Mouse (Mus musculus) midbrain, postnatal 0 days (tissue): Measurements from ENCODE around the gene C2cd4d. TPM values are rescaled to one million over a fixed set of nuclear protein-coding genes. Genes with fewer than 3 reads are reported as not detected.

ENCODE experiments used
- ATAC-seq: fragments of 200-750 bp; cut with Nextera tagmentation; 2 replicates; pipeline ENCODE4 v1.8.0; 2017; ENCODE audit warnings: moderate number of reproducible peaks, mild to moderate bottlenecking, moderate TSS enrichment, moderate library complexity; ENCODE audit not compliant: low FRiP score
- DNase-seq: peaks from one replicate; pipeline ENCODE4 v3.0.0-alpha.2; 2015; ENCODE audit warnings: low spot score
- H3K27ac ChIP-seq: fragments of 300-500 bp; sonication (generic); 2 replicates; pipeline ENCODE4 v1.5.1; 2014; ENCODE audit warnings: low read depth, mild to moderate bottlenecking, low read length, mixed read lengths
- H3K27me3 ChIP-seq: fragments of 300-500 bp; sonication (generic); 2 replicates; pipeline ENCODE4 v1.6.1; 2014; ENCODE audit warnings: low read length, control low read depth, mixed read lengths; ENCODE audit not compliant: insufficient read depth
- H3K36me3 ChIP-seq: fragments of 300-500 bp; sonication (generic); 2 replicates; pipeline ENCODE4 v1.6.1; 2014; ENCODE audit warnings: low read length, control low read depth, mixed read lengths; ENCODE audit not compliant: insufficient read depth
- H3K4me1 ChIP-seq: fragments of 300-500 bp; sonication (generic); 2 replicates; pipeline ENCODE4 v1.6.1; 2014; ENCODE audit warnings: mild to moderate bottlenecking, control low read depth, antibody characterized with exemption, low read length, mixed read lengths; ENCODE audit not compliant: insufficient read depth
- H3K4me2 ChIP-seq: fragments of 300-500 bp; sonication (generic); 2 replicates; pipeline ENCODE4 v1.6.1; 2014; ENCODE audit warnings: low read depth, mild to moderate bottlenecking, low read length, mixed read lengths; ENCODE audit not compliant: poor library complexity, severe bottlenecking
- H3K4me3 ChIP-seq: fragments of 300-500 bp; sonication (generic); 2 replicates; pipeline ENCODE4 v1.5.1; 2014; ENCODE audit warnings: low read depth, mild to moderate bottlenecking, low read length, moderate library complexity
- H3K9ac ChIP-seq: fragments of 300-500 bp; sonication (generic); replicated peaks from 2 replicates; pipeline ENCODE4 v1.6.1; 2014; ENCODE audit warnings: mild to moderate bottlenecking, low read length, moderate library complexity, mixed read lengths; ENCODE audit not compliant: poor library complexity, severe bottlenecking
- H3K9me3 ChIP-seq: fragments of 300-500 bp; sonication (generic); 2 replicates; pipeline ENCODE4 v1.6.1; 2016; ENCODE audit warnings: low read length, control low read depth
- CTCF ChIP-seq: IDR thresholded peaks from 2 replicates; pipeline ENCODE4 v1.5.1; 2016; ENCODE audit warnings: antibody characterized with exemption, mild to moderate bottlenecking
- WGBS: fragments of 180-500 bp; shearing (Covaris S2); extraction: QIAGEN DNeasy Blood & Tissue Kit; methylation state at CpG from one replicate; pipeline ENCODE4 v1.1.7; 2014; 5-methylcytosine and 5-hydroxymethylcytosine counted together
- polyA plus RNA-seq: library from polyadenylated mRNA; unstranded; fragments of >200 nt; fragmentation: Nextera tagmentation; extraction: Ambion mirVana; gene quantifications from 2 replicates; pipeline ENCODE4 v1.2.1, GENCODE M21; 2015
- total RNA-seq: library from RNA; depleted of rRNA; stranded (reverse); fragments of >200 nt; gene quantifications from 2 replicates; pipeline ENCODE4 v1.2.3, GENCODE M21; 2014

C2cd4d gene
- total and polyA plus RNA-seq, 2 experiments from 2014 or later: 2.2 to 2.8 TPM

GRCm38 (mm10) chr3:94372641-94373040 is 10.4 kb downstream of the C2cd4d start, which contains the start of gene Rorc:
Gene Rorc, plus strand, starts transcription at chr3:94372794.
- Histone ChIP-seq H3K9ac (no peak within 1 kb of the TSS), H3K9me3 (no peaks in the 10 kb centered on the region), H3K4me3 (no peak within 1 kb of the TSS), H3K27me3 (no peaks in the 10 kb centered on the region), H3K4me1 (0 out of 2 replicates have a peak, but pooled peaks cover 7% of the 10 kb centered on the region), H3K36me3 (no peaks in the 10 kb centered on the region), H3K27ac (no peak within 1 kb of the TSS), H3K4me2 (peak within 1 kb of the TSS; percentile 30)
- WGBS: 23% methylated on average over 5 of the region's 5 CpGs
- TF ChIP-seq CTCF: no peak
- ATAC-seq: no peak
- no peak for DNase-seq

GRCm38 (mm10) chr3:94373090-94373489 is 10.9 kb downstream of the C2cd4d start:
- DNase-seq (peak; percentile 37), ATAC-seq (0 out of 2 replicates have a peak, but pooled peaks have one; percentile 4)
- Histone ChIP-seq H3K4me3 (no peak overlapping the region), H3K36me3 (no peaks in the 10 kb centered on the region), H3K27ac (no peak overlapping the region), H3K9ac (no peak overlapping the region), H3K9me3 (no peaks in the 10 kb centered on the region), H3K4me2 (peak overlapping the region; percentile 22), H3K27me3 (no peaks in the 10 kb centered on the region), H3K4me1 (0 out of 2 replicates have a peak, but pooled peaks cover 7% of the 10 kb centered on the region)
- WGBS: 6% methylated on average over 10 of the region's 10 CpGs
- no peak for TF ChIP-seq CTCF

- no peak overlapping the region for H3K4me3 ChIP-seq
- no peak overlapping the region for H3K27ac ChIP-seq
- H3K36me3 ChIP-seq: no peaks in the 10 kb centered on the region
- ATAC-seq (peak; percentile 32; the same call in 1 of the 2 replicates), DNase-seq (peak; percentile 63)
- TF ChIP-seq CTCF: no peak
- H3K27me3 ChIP-seq: no peaks in the 10 kb centered on the region
- H3K9ac ChIP-seq: no peak overlapping the region
- H3K4me2 ChIP-seq: peak overlapping the region; percentile 22
- H3K4me1 ChIP-seq: 0 out of 2 replicates have a peak, but pooled peaks cover 7% of the 10 kb centered on the region
- WGBS: 1% methylated on average over 5 of the region's 5 CpGs
- H3K9me3 ChIP-seq: no peaks in the 10 kb centered on the region
Observed at GRCm38 (mm10) chr3:94373597-94374011, 11.4 kb downstream of the C2cd4d start.

DNA sequence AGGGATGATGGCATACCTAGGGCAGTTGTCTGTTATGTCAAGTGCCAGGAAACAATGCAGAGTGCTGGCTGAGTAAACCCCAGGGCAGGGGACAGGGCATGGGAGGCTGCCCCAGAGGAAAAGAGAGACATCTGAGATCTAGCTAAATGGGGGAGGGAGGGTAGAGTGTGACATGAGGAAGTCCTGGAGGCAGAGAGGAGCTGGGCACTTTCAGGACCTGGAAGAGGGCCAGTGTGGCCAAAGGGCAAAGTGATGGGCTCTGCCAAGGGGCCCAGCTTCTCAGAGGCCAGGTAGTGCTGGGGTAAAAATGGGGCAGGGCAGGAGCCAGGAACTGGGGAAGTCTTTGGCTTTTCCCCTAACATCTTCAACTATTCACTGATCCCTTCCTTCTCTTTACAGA is 12.4 kb downstream of the C2cd4d start:
- Histone ChIP-seq H3K9me3 (no peaks in the 10 kb centered on the region), H3K4me1 (0 out of 2 replicates have a peak, but pooled peaks cover 7% of the 10 kb centered on the region), H3K36me3 (no peaks in the 10 kb centered on the region), H3K27me3 (no peaks in the 10 kb centered on the region), H3K27ac (no peak overlapping the region), H3K9ac (no peak overlapping the region), H3K4me2 (no peak overlapping the region), H3K4me3 (no peak overlapping the region)
- ATAC-seq (no peak), DNase-seq (no peak)
- no peak for TF ChIP-seq CTCF

GRCm38 (mm10) chr3:94375146-94375545 is 12.9 kb downstream of the C2cd4d start:
- no peaks in the 10 kb centered on the region for H3K36me3 ChIP-seq
- H3K4me3 ChIP-seq: no peak overlapping the region
- no peak for TF ChIP-seq CTCF
- H3K9ac ChIP-seq: no peak overlapping the region
- no peak overlapping the region for H3K27ac ChIP-seq
- ATAC-seq: no peak
- DNase-seq: no peak
- 80% methylated on average over 2 of the region's 2 CpGs for WGBS
- no peaks in the 10 kb centered on the region for H3K27me3 ChIP-seq
- H3K9me3 ChIP-seq: no peaks in the 10 kb centered on the region
- H3K4me1 ChIP-seq: 0 out of 2 replicates have a peak, but pooled peaks cover 7% of the 10 kb centered on the region
- H3K4me2 ChIP-seq: no peak overlapping the region

GRCm38 (mm10) chr3:94375861-94376260 is 13.6 kb downstream of the C2cd4d start:
- no peaks in the 10 kb centered on the region for H3K27me3 ChIP-seq
- TF ChIP-seq CTCF: no peak
- no peak overlapping the region for H3K9ac ChIP-seq
- no peak for ATAC-seq
- H3K4me2 ChIP-seq: no peak overlapping the region
- 64% methylated on average over 5 of the region's 5 CpGs for WGBS
- H3K27ac ChIP-seq: no peak overlapping the region
- no peaks in the 10 kb centered on the region for H3K36me3 ChIP-seq
- DNase-seq: no peak
- no peaks in the 10 kb centered on the region for H3K9me3 ChIP-seq
- 0 out of 2 replicates have a peak, but pooled peaks cover 7% of the 10 kb centered on the region for H3K4me1 ChIP-seq
- no peak overlapping the region for H3K4me3 ChIP-seq
